Mouse (Mus musculus): ENCODE measurements around the gene Prdm2. TPM values are rescaled to one million over a fixed set of nuclear protein-coding genes. Genes with fewer than 3 reads are reported as not detected.

The Prdm2 gene
- polyA plus RNA-seq, 1 experiment from 2014 or later: 11.5 TPM

- Histone ChIP-seq H3K27me3 (replicated peaks; ENCODE audit: control insufficient read depth, insufficient read depth, low read length) (no peaks in the 10 kb centered on the region), H3K9me3 (ENCODE audit: control insufficient read depth, low read length) (no peaks in the 10 kb centered on the region), H3K4me1 (ENCODE audit: control insufficient read depth, insufficient read depth, low read length) (0 out of 2 replicates have a peak, but pooled peaks cover 2% of the 10 kb centered on the region), H3K9ac (ENCODE audit: low read depth, low read length) (no peak overlapping the region), H3K4me3 (ENCODE audit: low read depth, low read length) (no peak overlapping the region), H3K36me3 (ENCODE audit: control insufficient read depth, insufficient read depth, low read length) (peaks cover 14% of the 10 kb centered on the region; the same call in 1 of the 2 replicates), H3K4me2 (ENCODE audit: low read depth, low read length) (no peak overlapping the region), H3K27ac (replicated peaks; ENCODE audit: low read depth, low read length) (no peak overlapping the region)
- DNase-seq (ENCODE audit: low spot score): no peak
- ATAC-seq (ENCODE audit: low read depth): no peak
- 74% methylated on average over 12 of the region's 12 CpGs for WGBS
These were observed 96.9 kb downstream of the Prdm2 start for GRCm38 (mm10) chr4:143115851-143116250.

DNA sequence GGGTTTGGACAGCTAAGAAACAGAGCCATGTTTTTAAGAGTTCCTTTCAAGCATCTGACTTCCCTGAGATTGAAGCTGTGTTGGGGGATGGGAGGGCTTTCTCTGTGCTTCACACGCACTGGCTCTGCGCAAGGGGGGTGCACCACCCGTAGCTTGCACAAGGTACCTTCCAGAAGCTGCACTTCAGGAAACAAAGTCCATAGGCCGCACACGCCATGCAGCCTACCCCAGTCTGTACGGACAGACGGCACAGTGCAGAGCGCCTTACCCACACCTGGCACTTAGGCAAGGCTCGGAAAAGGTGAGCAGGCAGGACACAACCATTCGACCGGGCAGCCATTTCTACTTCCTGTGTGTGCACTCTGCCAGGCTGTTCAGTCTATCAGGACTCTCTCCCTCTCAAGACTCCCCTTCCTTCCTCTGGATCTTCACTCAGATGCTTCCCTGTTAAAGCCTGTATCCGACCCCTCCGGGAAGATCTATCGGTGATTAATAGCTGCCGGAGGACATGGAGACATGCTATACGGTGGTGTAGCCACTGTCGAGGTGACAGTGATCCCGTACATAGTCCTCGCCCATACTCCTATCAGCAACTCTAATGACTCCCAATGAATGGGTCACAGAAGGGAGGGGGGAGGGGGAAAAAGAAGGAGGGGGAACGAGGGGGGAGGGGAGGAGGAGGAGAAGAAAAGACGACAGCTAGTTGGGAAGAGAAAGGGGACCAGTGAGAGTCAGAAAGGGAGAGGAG is 98.4 kb downstream of the Prdm2 start:
- ATAC-seq (ENCODE audit: low read depth): no peak
- Histone ChIP-seq H3K4me3 (ENCODE audit: low read depth, low read length) (no peak overlapping the region), H3K9ac (ENCODE audit: low read depth, low read length) (no peak overlapping the region), H3K36me3 (ENCODE audit: control insufficient read depth, insufficient read depth, low read length) (peaks cover 25% of the 10 kb centered on the region), H3K4me2 (ENCODE audit: low read depth, low read length) (no peak overlapping the region), H3K27me3 (replicated peaks; ENCODE audit: control insufficient read depth, insufficient read depth, low read length) (no peaks in the 10 kb centered on the region), H3K27ac (replicated peaks; ENCODE audit: low read depth, low read length) (no peak overlapping the region), H3K9me3 (ENCODE audit: control insufficient read depth, low read length) (no peaks in the 10 kb centered on the region), H3K4me1 (ENCODE audit: control insufficient read depth, insufficient read depth, low read length) (0 out of 2 replicates have a peak, but pooled peaks cover 2% of the 10 kb centered on the region)
- DNase-seq (ENCODE audit: low spot score): no peak
- 83% methylated on average over 21 of the region's 21 CpGs for WGBS

DNA sequence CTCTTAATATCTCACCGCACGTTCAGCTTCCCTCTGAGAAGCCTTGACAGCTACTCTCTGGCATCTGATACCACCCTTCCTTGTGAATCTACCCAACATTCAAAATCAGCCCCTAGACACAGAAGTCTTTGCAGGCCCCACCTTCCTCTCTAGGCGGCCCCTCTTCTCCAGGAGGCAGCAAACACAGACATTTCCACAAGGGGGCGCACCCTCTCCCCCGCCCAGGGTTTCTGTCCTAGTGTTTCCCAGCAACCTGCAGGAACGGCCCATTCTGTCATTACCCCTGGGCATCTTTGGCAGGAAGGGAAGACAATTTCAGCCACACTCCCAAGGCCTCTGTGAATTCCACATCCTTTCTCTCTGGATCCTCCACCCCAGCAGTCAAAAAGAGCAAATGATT is 99.8 kb downstream of the Prdm2 start:
- H3K4me2 ChIP-seq (ENCODE audit: low read depth, low read length): no peak overlapping the region
- peaks cover 39% of the 10 kb centered on the region for H3K36me3 ChIP-seq (ENCODE audit: control insufficient read depth, insufficient read depth, low read length)
- DNase-seq (ENCODE audit: low spot score) (peak; percentile 24), ATAC-seq (ENCODE audit: low read depth) (no peak; the same call in 1 of the 2 replicates)
- no peaks in the 10 kb centered on the region for H3K4me1 ChIP-seq (ENCODE audit: control insufficient read depth, insufficient read depth, low read length)
- no peaks in the 10 kb centered on the region for H3K27me3 ChIP-seq (replicated peaks; ENCODE audit: control insufficient read depth, insufficient read depth, low read length)
- no peak overlapping the region for H3K4me3 ChIP-seq (ENCODE audit: low read depth, low read length)
- H3K9me3 ChIP-seq (ENCODE audit: control insufficient read depth, low read length): no peaks in the 10 kb centered on the region
- 27% methylated on average over 6 of the region's 6 CpGs for WGBS
- H3K27ac ChIP-seq (replicated peaks; ENCODE audit: low read depth, low read length): no peak overlapping the region
- H3K9ac ChIP-seq (ENCODE audit: low read depth, low read length): no peak overlapping the region

- Histone ChIP-seq H3K9ac (ENCODE audit: low read depth, low read length) (no peak overlapping the region), H3K4me1 (ENCODE audit: control insufficient read depth, insufficient read depth, low read length) (no peaks in the 10 kb centered on the region), H3K27me3 (replicated peaks; ENCODE audit: control insufficient read depth, insufficient read depth, low read length) (no peaks in the 10 kb centered on the region), H3K9me3 (ENCODE audit: control insufficient read depth, low read length) (no peaks in the 10 kb centered on the region), H3K4me3 (ENCODE audit: low read depth, low read length) (no peak overlapping the region), H3K36me3 (ENCODE audit: control insufficient read depth, insufficient read depth, low read length) (peaks cover 43% of the 10 kb centered on the region), H3K4me2 (ENCODE audit: low read depth, low read length) (no peak overlapping the region), H3K27ac (replicated peaks; ENCODE audit: low read depth, low read length) (no peak overlapping the region)
- WGBS: 89% methylated on average over 2 of the region's 2 CpGs
- ATAC-seq (ENCODE audit: low read depth) (no peak), DNase-seq (ENCODE audit: low spot score) (no peak)
These were observed 100.4 kb downstream of the Prdm2 start for GRCm38 (mm10) chr4:143112439-143112838.

- Histone ChIP-seq H3K27me3 (replicated peaks; ENCODE audit: control insufficient read depth, insufficient read depth, low read length) (no peaks in the 10 kb centered on the region), H3K9ac (ENCODE audit: low read depth, low read length) (no peak overlapping the region), H3K36me3 (ENCODE audit: control insufficient read depth, insufficient read depth, low read length) (peaks cover 43% of the 10 kb centered on the region), H3K9me3 (ENCODE audit: control insufficient read depth, low read length) (no peaks in the 10 kb centered on the region), H3K27ac (replicated peaks; ENCODE audit: low read depth, low read length) (no peak overlapping the region), H3K4me1 (ENCODE audit: control insufficient read depth, insufficient read depth, low read length) (no peaks in the 10 kb centered on the region), H3K4me2 (ENCODE audit: low read depth, low read length) (no peak overlapping the region), H3K4me3 (ENCODE audit: low read depth, low read length) (no peak overlapping the region)
- ATAC-seq (ENCODE audit: low read depth) (no peak), DNase-seq (ENCODE audit: low spot score) (no peak)
- 92% methylated on average over 5 of the region's 5 CpGs for WGBS
These were observed 100.9 kb downstream of the Prdm2 start for GRCm38 (mm10) chr4:143111872-143112271.

DNA sequence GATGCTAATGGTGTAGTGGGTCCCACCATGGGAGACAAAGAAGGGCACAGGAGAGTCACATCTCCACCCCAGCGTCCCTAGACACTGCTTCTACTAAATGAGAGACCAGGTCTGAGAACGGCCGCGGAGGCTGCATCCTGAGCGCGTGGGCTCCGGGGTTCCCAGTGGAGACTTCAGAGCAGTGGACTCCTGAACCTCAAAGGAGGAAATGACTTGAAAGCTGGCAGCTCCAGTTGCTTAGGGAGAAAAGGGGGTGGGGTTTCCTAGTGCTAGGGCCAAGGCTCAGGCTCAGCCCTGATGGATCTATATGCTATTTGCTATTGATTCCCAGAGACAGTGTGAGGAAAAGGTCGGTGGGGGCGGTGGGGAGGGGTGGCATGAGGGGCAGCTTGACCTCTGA is 104.2 kb downstream of the Prdm2 start:
- H3K27ac ChIP-seq (replicated peaks; ENCODE audit: low read depth, low read length): no peak overlapping the region
- no peaks in the 10 kb centered on the region for H3K9me3 ChIP-seq (ENCODE audit: control insufficient read depth, low read length)
- no peak overlapping the region for H3K9ac ChIP-seq (ENCODE audit: low read depth, low read length)
- ATAC-seq (ENCODE audit: low read depth): no peak
- no peak overlapping the region for H3K4me2 ChIP-seq (ENCODE audit: low read depth, low read length)
- no peaks in the 10 kb centered on the region for H3K4me1 ChIP-seq (ENCODE audit: control insufficient read depth, insufficient read depth, low read length)
- DNase-seq (ENCODE audit: low spot score): no peak
- WGBS: 48% methylated on average over 8 of the region's 9 CpGs
- no peak overlapping the region for H3K4me3 ChIP-seq (ENCODE audit: low read depth, low read length)
- peaks cover 37% of the 10 kb centered on the region for H3K36me3 ChIP-seq (ENCODE audit: control insufficient read depth, insufficient read depth, low read length)
- no peaks in the 10 kb centered on the region for H3K27me3 ChIP-seq (replicated peaks; ENCODE audit: control insufficient read depth, insufficient read depth, low read length)

DNA sequence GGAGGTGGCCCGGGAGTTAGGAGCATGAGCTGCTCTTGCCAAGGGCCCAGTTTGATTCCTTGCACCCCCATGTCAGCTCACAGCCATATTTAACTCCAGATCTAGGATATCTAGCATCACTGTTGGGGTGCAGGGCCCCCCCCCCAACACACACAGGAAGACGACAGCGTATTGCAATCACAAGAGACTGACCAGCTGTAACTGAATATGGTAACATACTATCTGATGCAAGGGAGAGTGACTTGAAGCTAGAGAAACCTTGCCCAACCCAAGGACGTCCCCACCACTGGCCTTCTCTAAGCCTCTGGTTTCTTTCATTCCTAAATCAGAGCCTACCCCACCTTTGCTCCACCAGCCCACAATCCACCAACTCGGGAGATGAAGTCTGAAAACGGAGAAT is 105.8 kb downstream of the Prdm2 start:
- Histone ChIP-seq H3K9me3 (ENCODE audit: control insufficient read depth, low read length) (no peaks in the 10 kb centered on the region), H3K9ac (ENCODE audit: low read depth, low read length) (no peak overlapping the region), H3K4me2 (ENCODE audit: low read depth, low read length) (no peak overlapping the region), H3K36me3 (ENCODE audit: control insufficient read depth, insufficient read depth, low read length) (peaks cover 37% of the 10 kb centered on the region), H3K27ac (replicated peaks; ENCODE audit: low read depth, low read length) (no peak overlapping the region; the same call in 1 of the 2 replicates), H3K4me3 (ENCODE audit: low read depth, low read length) (no peak overlapping the region), H3K4me1 (ENCODE audit: control insufficient read depth, insufficient read depth, low read length) (no peaks in the 10 kb centered on the region), H3K27me3 (replicated peaks; ENCODE audit: control insufficient read depth, insufficient read depth, low read length) (no peaks in the 10 kb centered on the region)
- 73% methylated on average over 6 of the region's 6 CpGs for WGBS
- DNase-seq (ENCODE audit: low spot score): no peak
- no peak for ATAC-seq (ENCODE audit: low read depth)

- no peak overlapping the region for H3K9ac ChIP-seq (ENCODE audit: low read depth, low read length)
These were observed 106.2 kb downstream of the Prdm2 start for GRCm38 (mm10) chr4:143106566-143106965.

GRCm38 (mm10) chr4:143104739-143105138 is 108.1 kb downstream of the Prdm2 start:
- Histone ChIP-seq H3K4me2 (ENCODE audit: low read depth, low read length) (no peak overlapping the region), H3K4me1 (ENCODE audit: control insufficient read depth, insufficient read depth, low read length) (peaks cover 5% of the 10 kb centered on the region; the same call in 1 of the 2 replicates), H3K4me3 (ENCODE audit: low read depth, low read length) (no peak overlapping the region)

More at GRCm38 (mm10) chr4:143106566-143106965, 106.2 kb downstream of the Prdm2 start:
- WGBS: 79% methylated on average over 2 of the region's 2 CpGs
- no peak overlapping the region for H3K4me3 ChIP-seq (ENCODE audit: low read depth, low read length)
- DNase-seq (ENCODE audit: low spot score) (no peak), ATAC-seq (ENCODE audit: low read depth) (no peak)
- H3K4me2 ChIP-seq (ENCODE audit: low read depth, low read length): no peak overlapping the region
- no peak overlapping the region for H3K27ac ChIP-seq (replicated peaks; ENCODE audit: low read depth, low read length)
- H3K36me3 ChIP-seq (ENCODE audit: control insufficient read depth, insufficient read depth, low read length): peaks cover 36% of the 10 kb centered on the region
- H3K9me3 ChIP-seq (ENCODE audit: control insufficient read depth, low read length): no peaks in the 10 kb centered on the region
- no peaks in the 10 kb centered on the region for H3K27me3 ChIP-seq (replicated peaks; ENCODE audit: control insufficient read depth, insufficient read depth, low read length)
- no peaks in the 10 kb centered on the region for H3K4me1 ChIP-seq (ENCODE audit: control insufficient read depth, insufficient read depth, low read length)

More at GRCm38 (mm10) chr4:143104739-143105138, 108.1 kb downstream of the Prdm2 start:
- DNase-seq (ENCODE audit: low spot score): no peak
- Histone ChIP-seq H3K9ac (ENCODE audit: low read depth, low read length) (no peak overlapping the region), H3K27ac (replicated peaks; ENCODE audit: low read depth, low read length) (no peak overlapping the region), H3K9me3 (ENCODE audit: control insufficient read depth, low read length) (no peaks in the 10 kb centered on the region), H3K27me3 (replicated peaks; ENCODE audit: control insufficient read depth, insufficient read depth, low read length) (no peaks in the 10 kb centered on the region), H3K36me3 (ENCODE audit: control insufficient read depth, insufficient read depth, low read length) (peaks cover 20% of the 10 kb centered on the region)
- WGBS: 50% methylated on average over 5 of the region's 5 CpGs
- no peak for ATAC-seq (ENCODE audit: low read depth)
